Mouse (Mus musculus) ES-Bruce4 (cell line): Measurements from ENCODE around the gene Dtx2.

Source experiments
- CTCF ChIP-seq: IDR thresholded peaks from one replicate; pipeline ENCODE4 v1.8.1; 2011; ENCODE audit warnings: low read depth, low read length
- EP300 ChIP-seq: IDR thresholded peaks from 2 replicates; pipeline ENCODE4 v1.6.1; 2011; ENCODE audit warnings: low read depth, low read length; ENCODE audit not compliant: insufficient read depth
- POLR2A ChIP-seq: IDR thresholded peaks from one replicate; pipeline ENCODE4 v1.8.1; 2011; ENCODE audit warnings: low read length; ENCODE audit not compliant: insufficient read depth

GRCm38 (mm10) chr5:136078136-136078535, 83.5 kb downstream of the Dtx2 start:
- no peak for TF ChIP-seq POLR2A
- TF ChIP-seq CTCF = no peak
- TF ChIP-seq EP300 = no peak
